Mouse (Mus musculus): Measurements from ENCODE around the gene Scoc. TPM values are rescaled to one million over a fixed set of nuclear protein-coding genes. Genes with fewer than 3 reads are reported as not detected.

Scoc gene
- total RNA-seq, 2 experiments from 2014 or later = 48.8 to 58.5 TPM

GRCm38 (mm10) chr8:83426104-83426759 lies 32.0 kb downstream of the Scoc start:
- Histone ChIP-seq H3K4me3 (no peak overlapping the region), H3K27ac (no peak overlapping the region)
- intact Hi-C loops (cut with DNase I) = no loop called here
- no peak for TF ChIP-seq CTCF (IDR thresholded peaks at IDR 0.05)
- no peak for DNase-seq

- no peak for TF ChIP-seq CTCF (IDR thresholded peaks at IDR 0.05)
- Histone ChIP-seq H3K27ac (no peak overlapping the region), H3K4me3 (no peak overlapping the region)
- intact Hi-C loops (cut with DNase I) = no loop called here
- no peak for DNase-seq
Observed at GRCm38 (mm10) chr8:83425202-83425601, 33.0 kb downstream of the Scoc start.

- intact Hi-C loops (cut with DNase I) = no loop called here
- Histone ChIP-seq H3K27ac (no peak overlapping the region), H3K4me3 (no peak overlapping the region)
- no peak for DNase-seq
- no peak for TF ChIP-seq CTCF (IDR thresholded peaks at IDR 0.05)
Observed at GRCm38 (mm10) chr8:83423032-83423825, 35.0 kb downstream of the Scoc start.

- TF ChIP-seq CTCF (IDR thresholded peaks at IDR 0.05) = no peak
- intact Hi-C loops (cut with DNase I) = no loop called here
- Histone ChIP-seq H3K4me3 (no peak overlapping the region), H3K27ac (no peak overlapping the region)
- DNase-seq = no peak
Observed at GRCm38 (mm10) chr8:83421354-83421753, 36.8 kb downstream of the Scoc start.

- TF ChIP-seq CTCF (IDR thresholded peaks at IDR 0.05) = no peak
- Histone ChIP-seq H3K4me3 (no peak overlapping the region), H3K27ac (no peak overlapping the region)
- DNase-seq = no peak
- intact Hi-C loops (cut with DNase I) = no loop called here
Observed at GRCm38 (mm10) chr8:83418805-83419516, 39.2 kb downstream of the Scoc start.

- intact Hi-C loops (cut with DNase I) = no loop called here
- no peak overlapping the region for H3K4me3 ChIP-seq
- H3K27ac ChIP-seq = no peak overlapping the region
- no peak for TF ChIP-seq CTCF (IDR thresholded peaks at IDR 0.05)
- DNase-seq = no peak
Observed at GRCm38 (mm10) chr8:83417970-83418369, 40.2 kb downstream of the Scoc start.

- Histone ChIP-seq H3K4me3 (no peak overlapping the region), H3K27ac (no peak overlapping the region)
- intact Hi-C loops (cut with DNase I) = no loop called here
- DNase-seq = no peak
- no peak for TF ChIP-seq CTCF (IDR thresholded peaks at IDR 0.05)
Observed at GRCm38 (mm10) chr8:83416878-83417277, 41.3 kb downstream of the Scoc start.

GRCm38 (mm10) chr8:83408496-83408895 lies 49.7 kb downstream of the Scoc start:
- Histone ChIP-seq H3K4me3 (no peak overlapping the region), H3K27ac (no peak overlapping the region)
- intact Hi-C loops (cut with DNase I) = no loop called here
- TF ChIP-seq CTCF (IDR thresholded peaks at IDR 0.05) = no peak
- no peak for DNase-seq

- H3K27ac ChIP-seq = no peak overlapping the region
- no peak for DNase-seq
- peak; percentile 38 for TF ChIP-seq CTCF (IDR thresholded peaks at IDR 0.05)
- intact Hi-C loops (cut with DNase I) = loop anchor here (2.0 kb wide), 1 partner anchor 146 kb away; no protein-coding TSS in a partner anchor
- no peak overlapping the region for H3K4me3 ChIP-seq
Observed at GRCm38 (mm10) chr8:83406836-83407235, 51.4 kb downstream of the Scoc start.

- intact Hi-C loops (cut with DNase I) = no loop called here
- DNase-seq = no peak
- Histone ChIP-seq H3K27ac (no peak overlapping the region), H3K4me3 (no peak overlapping the region)
- no peak for TF ChIP-seq CTCF (IDR thresholded peaks at IDR 0.05)
Observed at GRCm38 (mm10) chr8:83405548-83405947, 52.6 kb downstream of the Scoc start.

GRCm38 (mm10) chr8:83397726-83398125 lies 60.5 kb downstream of the Scoc start:
- H3K27ac ChIP-seq = no peak overlapping the region
- H3K4me3 ChIP-seq = no peak overlapping the region
- no peak for DNase-seq
- no peak for TF ChIP-seq CTCF (IDR thresholded peaks at IDR 0.05)
- intact Hi-C loops (cut with DNase I) = no loop called here

GRCm38 (mm10) chr8:83396680-83397079 lies 61.5 kb downstream of the Scoc start:
- no peak for TF ChIP-seq CTCF (IDR thresholded peaks at IDR 0.05)
- no peak for DNase-seq
- H3K4me3 ChIP-seq = no peak overlapping the region
- intact Hi-C loops (cut with DNase I) = no loop called here
- no peak overlapping the region for H3K27ac ChIP-seq

- H3K4me3 ChIP-seq = no peak overlapping the region
- intact Hi-C loops (cut with DNase I) = no loop called here
Observed at GRCm38 (mm10) chr8:83394325-83394724, 63.9 kb downstream of the Scoc start.

More at GRCm38 (mm10) chr8:83394325-83394724, 63.9 kb downstream of the Scoc start:
- no peak for TF ChIP-seq CTCF (IDR thresholded peaks at IDR 0.05)
- DNase-seq = no peak
- H3K27ac ChIP-seq = no peak overlapping the region

Measured in gastrocnemius, adult 2 months (tissue).